Mouse (Mus musculus): Measurements from ENCODE around the gene Abca2. TPM values are rescaled to one million over a fixed set of nuclear protein-coding genes. Genes with fewer than 3 reads are reported as not detected.

Abca2 gene
- polyA plus RNA-seq, 1 experiment from 2014 or later, result 10.0 TPM

GRCm38 (mm10) chr2:25468962-25469915 is 40.7 kb downstream of the Abca2 start:
- Histone ChIP-seq H3K27me3 (no peaks in the 10 kb centered on the region), H3K36me3 (no peaks in the 10 kb centered on the region), H3K27ac (peak overlapping the region; percentile 73), H3K4me3 (no peak overlapping the region), H3K4me2 (no peak overlapping the region), H3K9me3 (no peaks in the 10 kb centered on the region), H3K4me1 (replicated peaks) (peaks cover 27% of the 10 kb centered on the region), H3K9ac (no peak overlapping the region)
- 75% methylated on average over 10 of the region's 10 CpGs for WGBS
- ATAC-seq (ENCODE audit: low FRiP score), result peak; percentile 76

GRCm38 (mm10) chr2:25469969-25470368 is 41.5 kb downstream of the Abca2 start, which contains the start of gene Ptgds:
Ptgds (minus strand) TSS chr2:25470046.
- Histone ChIP-seq H3K4me3 (no peak within 1 kb of the TSS), H3K9me3 (no peaks in the 10 kb centered on the region), H3K9ac (no peak within 1 kb of the TSS), H3K27me3 (0 out of 2 replicates have a peak, but pooled peaks cover 2% of the 10 kb centered on the region), H3K4me1 (replicated peaks) (peaks cover 27% of the 10 kb centered on the region), H3K27ac (peak within 1 kb of the TSS; percentile 73), H3K36me3 (no peaks in the 10 kb centered on the region), H3K4me2 (no peak within 1 kb of the TSS)
- no peak for ATAC-seq (ENCODE audit: low FRiP score)
- WGBS, result 61% methylated on average over 6 of the region's 6 CpGs

GRCm38 (mm10) chr2:25472550-25472949 is 44.0 kb downstream of the Abca2 start:
- H3K4me3 ChIP-seq, result no peak overlapping the region
- 0 out of 2 replicates have a peak, but pooled peaks cover 3% of the 10 kb centered on the region for H3K27me3 ChIP-seq
- no peaks in the 10 kb centered on the region for H3K9me3 ChIP-seq
- no peaks in the 10 kb centered on the region for H3K36me3 ChIP-seq
- 83% methylated on average over 2 of the region's 2 CpGs for WGBS
- no peak for ATAC-seq (ENCODE audit: low FRiP score)
- no peak overlapping the region for H3K27ac ChIP-seq
- H3K9ac ChIP-seq, result no peak overlapping the region
- peaks cover 20% of the 10 kb centered on the region for H3K4me1 ChIP-seq (replicated peaks)
- no peak overlapping the region for H3K4me2 ChIP-seq

GRCm38 (mm10) chr2:25477541-25477940 is 49.0 kb downstream of the Abca2 start:
- no peaks in the 10 kb centered on the region for H3K4me1 ChIP-seq (replicated peaks)
- no peak overlapping the region for H3K4me3 ChIP-seq
- H3K9ac ChIP-seq, result no peak overlapping the region
- H3K9me3 ChIP-seq, result no peaks in the 10 kb centered on the region
- H3K27ac ChIP-seq, result no peak overlapping the region
- ATAC-seq (ENCODE audit: low FRiP score), result no peak
- 0 out of 2 replicates have a peak, but pooled peaks cover 10% of the 10 kb centered on the region for H3K27me3 ChIP-seq
- no peaks in the 10 kb centered on the region for H3K36me3 ChIP-seq
- 89% methylated on average over 8 of the region's 8 CpGs for WGBS
- no peak overlapping the region for H3K4me2 ChIP-seq

DNA sequence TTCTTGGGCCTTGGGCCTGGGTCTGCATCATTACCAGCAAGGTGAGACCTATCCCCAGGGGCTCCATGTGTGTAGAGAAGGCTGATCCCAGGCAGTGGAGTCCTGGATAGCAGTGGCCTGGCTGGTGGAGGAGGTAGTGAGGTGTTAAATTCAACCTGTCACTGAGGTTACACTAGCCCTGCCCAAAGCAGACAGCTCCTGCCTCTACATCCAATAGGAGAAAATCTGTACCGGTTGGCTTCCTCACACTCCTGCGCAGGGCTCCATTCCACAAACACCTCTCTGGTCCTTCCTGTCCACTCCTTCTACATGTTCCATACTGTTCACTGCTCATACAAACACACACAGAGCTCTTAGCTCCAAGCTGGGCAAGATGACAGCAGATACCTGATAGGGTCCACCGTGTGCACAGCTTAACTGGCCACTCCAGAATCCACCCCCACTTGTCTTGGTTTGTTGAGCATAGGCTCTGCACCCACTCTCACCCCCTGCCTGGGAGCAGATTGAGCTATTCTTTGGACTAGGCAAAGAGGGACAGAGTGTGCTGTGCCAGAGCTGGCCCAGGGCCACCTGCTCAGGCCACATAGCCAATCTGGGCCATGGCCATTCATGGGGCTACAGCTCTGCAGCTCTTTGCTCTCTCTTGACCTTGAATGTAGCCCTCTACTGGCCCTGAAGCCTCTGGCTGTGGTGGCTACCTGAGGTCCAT is 49.6 kb downstream of the Abca2 start:
- H3K36me3 ChIP-seq, result no peaks in the 10 kb centered on the region
- 86% methylated on average over 3 of the region's 3 CpGs for WGBS
- no peak for ATAC-seq (ENCODE audit: low FRiP score)

DNA sequence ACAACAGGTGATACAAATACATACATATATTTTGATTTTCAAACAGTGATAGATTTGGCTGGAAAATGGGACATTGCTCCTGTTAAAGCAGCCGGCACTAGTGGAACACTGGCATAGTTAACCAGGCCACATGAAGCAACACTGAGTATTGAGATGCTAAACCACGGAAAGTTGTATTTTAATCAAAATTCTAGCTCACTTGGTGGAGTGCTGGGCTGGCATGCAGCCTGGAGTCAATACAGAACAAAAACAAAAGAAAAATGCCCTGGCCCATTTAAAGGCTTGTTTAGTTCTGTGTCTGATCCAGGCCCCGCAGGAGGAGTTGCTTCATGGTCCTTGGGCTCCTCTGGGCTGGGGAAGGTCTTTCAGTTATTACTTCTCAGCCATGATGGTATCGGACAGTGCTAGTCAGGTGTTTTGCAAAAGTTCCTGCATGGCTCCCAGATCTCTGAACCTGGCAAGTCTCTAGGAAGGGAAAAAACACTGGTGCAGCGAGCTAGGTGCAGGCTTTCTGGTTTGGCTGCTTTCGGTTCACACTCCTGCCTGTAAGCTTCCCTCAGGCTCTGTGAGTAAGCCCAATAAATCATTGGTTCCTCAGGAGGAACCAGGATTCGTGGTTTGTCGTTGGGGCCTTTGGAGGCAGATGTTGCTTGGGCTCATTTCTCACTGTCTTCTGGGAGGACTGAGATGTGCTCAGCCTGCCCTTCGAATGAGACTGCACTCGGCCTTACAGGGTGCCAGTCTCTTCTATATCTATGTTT is 51.2 kb downstream of the Abca2 start:
- H3K9ac ChIP-seq, result no peak overlapping the region
- H3K9me3 ChIP-seq, result no peaks in the 10 kb centered on the region
- H3K4me1 ChIP-seq (replicated peaks), result no peaks in the 10 kb centered on the region
- no peak for ATAC-seq (ENCODE audit: low FRiP score)
- no peak overlapping the region for H3K4me3 ChIP-seq
- H3K36me3 ChIP-seq, result no peaks in the 10 kb centered on the region
- H3K27me3 ChIP-seq, result 0 out of 2 replicates have a peak, but pooled peaks cover 10% of the 10 kb centered on the region
- WGBS, result 77% methylated on average over 10 of the region's 10 CpGs
- no peak overlapping the region for H3K27ac ChIP-seq
- H3K4me2 ChIP-seq, result no peak overlapping the region

More for the DNA sequence above, 49.6 kb downstream of the Abca2 start:
- no peaks in the 10 kb centered on the region for H3K9me3 ChIP-seq
- no peak overlapping the region for H3K4me2 ChIP-seq
- H3K4me3 ChIP-seq, result no peak overlapping the region
- H3K9ac ChIP-seq, result no peak overlapping the region
- no peak overlapping the region for H3K27ac ChIP-seq
- 0 out of 2 replicates have a peak, but pooled peaks cover 10% of the 10 kb centered on the region for H3K27me3 ChIP-seq
- no peaks in the 10 kb centered on the region for H3K4me1 ChIP-seq (replicated peaks)

DNA sequence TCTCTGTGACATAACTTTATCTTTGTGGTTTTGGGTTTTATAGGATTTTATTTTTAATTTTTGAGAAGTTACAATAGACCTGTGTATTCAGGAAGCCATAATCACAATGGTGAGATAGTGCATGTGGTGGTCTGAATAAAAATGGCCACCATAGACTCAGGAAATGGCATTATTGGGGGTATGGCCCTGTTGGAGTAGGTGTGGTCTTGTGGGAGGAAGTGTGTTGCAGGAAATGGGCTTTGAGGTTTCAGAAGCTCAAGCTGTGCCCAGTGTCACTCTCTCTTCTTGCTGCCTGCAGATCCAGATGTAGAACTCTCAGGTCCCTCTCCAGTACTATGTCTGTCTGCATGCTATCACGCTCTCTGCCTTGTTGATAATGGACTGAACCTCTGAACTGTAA is 52.0 kb downstream of the Abca2 start:
- H3K9me3 ChIP-seq, result no peaks in the 10 kb centered on the region
- H3K4me3 ChIP-seq, result no peak overlapping the region
- no peak for ATAC-seq (ENCODE audit: low FRiP score)
- no peak overlapping the region for H3K4me2 ChIP-seq
- no peak overlapping the region for H3K9ac ChIP-seq
- H3K27ac ChIP-seq, result no peak overlapping the region
- H3K4me1 ChIP-seq (replicated peaks), result no peaks in the 10 kb centered on the region
- 91% methylated on average over 1 of the region's 1 CpGs for WGBS
- H3K36me3 ChIP-seq, result no peaks in the 10 kb centered on the region
- H3K27me3 ChIP-seq, result 0 out of 2 replicates have a peak, but pooled peaks cover 7% of the 10 kb centered on the region

GRCm38 (mm10) chr2:25482969-25483368 is 54.5 kb downstream of the Abca2 start:
- Histone ChIP-seq H3K4me1 (replicated peaks) (no peaks in the 10 kb centered on the region), H3K36me3 (no peaks in the 10 kb centered on the region), H3K9ac (no peak overlapping the region), H3K4me3 (no peak overlapping the region), H3K27me3 (0 out of 2 replicates have a peak, but pooled peaks cover 15% of the 10 kb centered on the region), H3K9me3 (no peaks in the 10 kb centered on the region), H3K27ac (no peak overlapping the region), H3K4me2 (no peak overlapping the region)
- WGBS, result 28% methylated on average over 7 of the region's 7 CpGs
- ATAC-seq (ENCODE audit: low FRiP score), result no peak

DNA sequence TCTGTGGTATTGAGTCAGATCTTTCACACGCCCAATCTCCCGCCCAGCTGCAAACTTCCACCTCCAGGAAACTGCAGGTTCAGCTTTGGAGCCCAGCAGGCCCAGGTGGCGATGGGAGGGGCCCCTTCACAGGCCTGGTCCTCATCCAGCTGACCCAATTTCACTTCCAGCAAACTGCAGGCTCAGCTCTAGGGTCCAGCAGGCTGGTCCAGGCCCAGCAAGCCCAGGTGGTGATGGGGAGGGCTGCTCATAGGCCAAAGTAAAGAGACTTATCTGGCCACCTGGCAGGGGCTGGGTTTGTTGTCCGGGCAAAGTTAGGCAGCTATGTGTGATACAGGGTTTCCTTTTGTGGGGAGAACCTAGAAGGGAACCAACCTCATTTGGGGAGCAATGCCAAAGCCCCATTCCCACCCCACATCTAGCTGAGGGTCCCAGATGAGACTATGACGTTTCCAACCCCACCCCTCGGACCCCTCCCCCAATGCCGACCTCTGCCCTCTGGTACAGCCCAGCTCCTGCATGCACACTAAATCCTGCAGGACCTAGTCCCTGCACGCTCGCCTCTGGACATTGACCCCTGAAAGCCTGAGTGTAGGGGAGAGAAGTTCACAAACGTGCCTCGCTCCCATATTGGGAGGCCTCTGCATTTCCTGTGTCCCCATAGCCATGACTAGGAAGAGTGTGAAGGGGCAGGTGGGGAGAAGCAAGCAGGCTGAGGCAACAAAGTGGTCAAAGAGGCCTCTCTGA is 56.6 kb downstream of the Abca2 start:
- H3K4me3 ChIP-seq, result no peak overlapping the region
- 81% methylated on average over 11 of the region's 11 CpGs for WGBS

GRCm38 (mm10) chr2:25487965-25488670 is 59.6 kb downstream of the Abca2 start:
- Histone ChIP-seq H3K4me3 (no peak overlapping the region), H3K4me2 (no peak overlapping the region), H3K9ac (no peak overlapping the region), H3K36me3 (no peaks in the 10 kb centered on the region), H3K9me3 (no peaks in the 10 kb centered on the region), H3K27ac (no peak overlapping the region), H3K4me1 (replicated peaks) (no peaks in the 10 kb centered on the region), H3K27me3 (0 out of 2 replicates have a peak, but pooled peaks cover 17% of the 10 kb centered on the region)
- ATAC-seq (ENCODE audit: low FRiP score), result no peak
- WGBS, result 73% methylated on average over 6 of the region's 6 CpGs

More for the DNA sequence above, 56.6 kb downstream of the Abca2 start:
- no peaks in the 10 kb centered on the region for H3K36me3 ChIP-seq
- ATAC-seq (ENCODE audit: low FRiP score), result no peak
- no peaks in the 10 kb centered on the region for H3K9me3 ChIP-seq
- no peaks in the 10 kb centered on the region for H3K4me1 ChIP-seq (replicated peaks)
- 0 out of 2 replicates have a peak, but pooled peaks cover 18% of the 10 kb centered on the region for H3K27me3 ChIP-seq
- H3K4me2 ChIP-seq, result no peak overlapping the region
- no peak overlapping the region for H3K9ac ChIP-seq
- H3K27ac ChIP-seq, result no peak overlapping the region

DNA sequence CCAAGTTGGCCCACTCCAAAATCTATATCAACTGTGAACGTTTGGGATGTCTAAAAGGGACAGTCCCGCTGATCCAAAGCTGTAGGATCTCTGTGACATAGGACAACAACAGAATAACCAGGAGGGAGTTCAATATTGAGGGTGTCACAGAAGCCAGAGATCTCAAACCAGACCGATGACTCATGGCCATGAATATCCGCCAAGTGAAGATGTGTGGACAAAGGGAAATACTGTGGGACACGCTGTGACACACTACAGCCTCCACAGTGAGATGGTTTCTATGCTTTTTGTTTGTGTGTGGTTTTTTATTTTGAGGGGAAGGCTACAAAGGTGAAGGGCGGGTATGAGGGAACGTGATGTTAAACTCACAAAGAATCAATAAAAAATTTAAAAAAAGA is 60.2 kb downstream of the Abca2 start:
- Histone ChIP-seq H3K4me3 (no peak overlapping the region), H3K36me3 (no peaks in the 10 kb centered on the region), H3K9me3 (no peaks in the 10 kb centered on the region), H3K4me2 (no peak overlapping the region), H3K27me3 (0 out of 2 replicates have a peak, but pooled peaks cover 17% of the 10 kb centered on the region), H3K27ac (no peak overlapping the region), H3K9ac (no peak overlapping the region), H3K4me1 (replicated peaks) (no peaks in the 10 kb centered on the region)
- WGBS, result 80% methylated on average over 7 of the region's 7 CpGs
- no peak for ATAC-seq (ENCODE audit: low FRiP score)

All from hindbrain, embryonic 13.5 days (tissue).